Mouse (Mus musculus) liver, embryonic 14.5 days (tissue): ENCODE measurements around the gene Dock1.

Experiments used
- CTCF ChIP-seq: IDR thresholded peaks from 2 replicates; pipeline ENCODE4 v1.5.1; 2016; ENCODE audit warnings: antibody characterized with exemption, low read depth, control low read depth
- EP300 ChIP-seq: IDR thresholded peaks from 2 replicates; pipeline ENCODE4 v1.6.1; 2016; ENCODE audit warnings: antibody characterized with exemption, low read depth

DNA sequence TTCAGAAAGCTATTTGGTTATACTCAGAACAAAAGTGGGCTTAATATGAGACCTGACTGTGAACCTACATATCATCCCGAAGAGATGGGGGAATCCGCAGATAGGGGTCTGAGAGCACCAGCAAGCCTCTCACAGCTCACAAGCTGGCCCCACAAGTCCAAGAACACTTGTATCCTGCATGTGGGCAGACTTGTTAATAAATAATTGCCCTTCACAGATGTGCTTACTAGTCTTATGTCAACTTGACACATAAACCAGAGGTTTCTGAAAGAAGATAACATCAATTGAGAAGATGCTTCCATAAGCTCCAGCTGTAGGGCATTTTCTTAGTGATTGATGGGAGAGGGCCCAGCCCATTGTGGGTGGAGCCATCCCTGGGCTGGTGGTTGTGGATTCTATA lies 379.0 kb downstream of the Dock1 start:
- TF ChIP-seq EP300: no peak
- TF ChIP-seq CTCF: no peak
